Mouse (Mus musculus) intestine, postnatal 0 days (tissue): ENCODE results near the gene Csrnp3. TPM values are rescaled to one million over a fixed set of nuclear protein-coding genes. Genes with fewer than 3 reads are reported as not detected.

Experiments
- ATAC-seq: fragments of 200-750 bp; cut with Nextera tagmentation; 2 replicates; pipeline ENCODE4 v1.8.0; 2017; ENCODE audit warnings: mild to moderate bottlenecking, moderate TSS enrichment, moderate library complexity
- H3K27ac ChIP-seq: fragments of 300-500 bp; sonication (generic); 2 replicates; pipeline ENCODE4 v1.5.1; 2014; ENCODE audit warnings: mild to moderate bottlenecking, low read depth, low read length, moderate library complexity
- H3K27me3 ChIP-seq: fragments of 300-500 bp; sonication (generic); replicated peaks from 2 replicates; pipeline ENCODE4 v1.6.1; 2014; ENCODE audit warnings: low read length, mixed read lengths; ENCODE audit not compliant: control insufficient read depth, insufficient read depth
- H3K36me3 ChIP-seq: fragments of 300-500 bp; sonication (generic); 2 replicates; pipeline ENCODE4 v1.6.1; 2014; ENCODE audit warnings: mild to moderate bottlenecking, moderate library complexity; ENCODE audit not compliant: control insufficient read depth, insufficient read depth
- H3K4me1 ChIP-seq: fragments of 300-500 bp; sonication (generic); replicated peaks from 2 replicates; pipeline ENCODE4 v1.6.1; 2014; ENCODE audit warnings: antibody characterized with exemption, low read length, mixed read lengths; ENCODE audit not compliant: control insufficient read depth, insufficient read depth
- H3K4me2 ChIP-seq: fragments of 300-500 bp; sonication (generic); replicated peaks from 2 replicates; pipeline ENCODE4 v1.6.1; 2014; ENCODE audit warnings: low read depth, mild to moderate bottlenecking, moderate library complexity
- H3K4me3 ChIP-seq: fragments of 300-500 bp; sonication (generic); 2 replicates; pipeline ENCODE4 v1.5.1; 2014; ENCODE audit warnings: low read depth, low read length
- H3K9ac ChIP-seq: fragments of 300-500 bp; sonication (generic); 2 replicates; pipeline ENCODE4 v1.6.1; 2014; ENCODE audit warnings: mild to moderate bottlenecking, low read depth, low read length
- H3K9me3 ChIP-seq: fragments of 300-500 bp; sonication (generic); 2 replicates; pipeline ENCODE4 v1.6.1; 2016; ENCODE audit warnings: mixed run types; ENCODE audit not compliant: control insufficient read depth
- CTCF ChIP-seq: sonication (generic); IDR thresholded peaks from 2 replicates; pipeline ENCODE4 v1.5.1; 2016; ENCODE audit warnings: low read depth, mild to moderate bottlenecking, control low read depth, antibody characterized with exemption, moderate library complexity
- WGBS: fragments of 180-500 bp; shearing (Covaris S2); extraction: QIAGEN DNeasy Blood & Tissue Kit; methylation state at CpG from one replicate; pipeline ENCODE4 v1.1.7; 2014; 5-methylcytosine and 5-hydroxymethylcytosine counted together
- polyA plus RNA-seq: library from polyadenylated mRNA; unstranded; fragments of >200 nt; fragmentation: Nextera tagmentation; extraction: Ambion mirVana; gene quantifications from 2 replicates; pipeline ENCODE4 v1.2.1, GENCODE M21; 2015

Csrnp3 gene
- polyA plus RNA-seq, 1 experiment from 2014 or later: 0.76 TPM

- TF ChIP-seq CTCF: no peak
- H3K9ac ChIP-seq: no peak overlapping the region
- H3K4me3 ChIP-seq: no peak overlapping the region
- no peaks in the 10 kb centered on the region for H3K36me3 ChIP-seq
- ATAC-seq: no peak
- no peaks in the 10 kb centered on the region for H3K9me3 ChIP-seq
- H3K27me3 ChIP-seq: no peaks in the 10 kb centered on the region
- H3K4me1 ChIP-seq: no peaks in the 10 kb centered on the region
- no peak overlapping the region for H3K27ac ChIP-seq
- H3K4me2 ChIP-seq: no peak overlapping the region
- 60% methylated on average over 14 of the region's 14 CpGs for WGBS
These were observed 147.8 kb downstream of the Csrnp3 start for GRCm38 (mm10) chr2:65993371-65993770.

GRCm38 (mm10) chr2:65994886-65995468 is 149.4 kb downstream of the Csrnp3 start:
- ATAC-seq: no peak
- Histone ChIP-seq H3K27me3 (no peaks in the 10 kb centered on the region), H3K4me2 (no peak overlapping the region), H3K27ac (no peak overlapping the region), H3K36me3 (no peaks in the 10 kb centered on the region), H3K4me3 (no peak overlapping the region), H3K4me1 (no peaks in the 10 kb centered on the region), H3K9ac (no peak overlapping the region), H3K9me3 (no peaks in the 10 kb centered on the region)
- WGBS: 68% methylated on average over 13 of the region's 13 CpGs
- no peak for TF ChIP-seq CTCF

DNA sequence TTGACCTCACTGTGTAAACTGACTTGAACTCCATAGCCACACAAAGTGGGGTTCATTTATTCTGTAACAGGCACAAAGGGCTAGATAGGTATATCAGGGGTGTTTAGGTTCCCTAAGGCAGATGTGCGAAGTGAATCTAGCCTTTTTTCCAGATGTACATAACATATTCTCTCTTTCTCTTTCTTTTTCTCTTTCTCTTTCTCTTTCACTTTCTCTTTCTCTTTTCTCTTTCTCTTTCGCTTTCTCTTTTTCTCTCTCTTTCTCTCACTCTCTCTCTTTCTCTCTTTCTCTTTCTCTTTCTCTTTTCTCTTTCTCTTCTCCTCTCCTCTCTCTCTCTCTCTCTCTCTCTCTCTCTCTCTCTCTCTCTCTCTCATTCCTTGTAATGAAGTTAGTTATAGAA is 153.2 kb downstream of the Csrnp3 start:
- WGBS: 100% methylated on average over 2 of the region's 2 CpGs
- no peak for ATAC-seq
- H3K36me3 ChIP-seq: no peaks in the 10 kb centered on the region

DNA sequence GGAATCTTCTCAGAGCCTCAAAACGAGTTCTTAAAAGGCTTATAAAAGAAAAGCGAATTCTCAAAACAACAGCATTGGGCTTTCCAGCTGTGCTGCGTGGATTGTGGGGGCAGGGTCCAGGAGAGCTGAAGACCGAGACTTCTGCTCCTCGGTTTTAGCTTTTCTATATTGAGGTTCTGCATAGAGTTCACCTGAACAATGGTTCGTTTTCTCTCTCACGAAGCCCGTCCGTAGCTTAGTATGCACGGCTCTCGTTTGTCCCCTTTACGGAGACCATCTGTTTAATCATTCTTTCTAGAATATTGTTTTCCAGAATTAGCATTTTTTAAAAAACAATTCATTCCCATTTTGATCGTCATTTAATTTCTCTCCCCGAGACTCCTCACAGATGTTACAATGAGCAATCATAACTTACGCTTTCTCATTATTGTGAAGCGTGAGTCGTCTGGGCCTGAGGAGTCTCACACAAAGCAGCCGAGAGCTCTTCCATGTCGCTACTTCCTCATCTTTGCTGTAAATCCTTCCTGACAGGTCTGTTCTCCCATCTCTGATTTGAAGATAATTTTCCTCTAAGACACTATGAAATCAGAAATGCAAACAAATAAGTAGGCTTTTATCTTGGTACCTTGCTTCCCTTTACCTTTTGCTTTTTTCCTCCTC is 163.6 kb downstream of the Csrnp3 start:
- no peaks in the 10 kb centered on the region for H3K36me3 ChIP-seq
- WGBS: 88% methylated on average over 19 of the region's 19 CpGs

More for the DNA sequence above, 153.2 kb downstream of the Csrnp3 start:
- Histone ChIP-seq H3K9ac (no peak overlapping the region), H3K27me3 (no peaks in the 10 kb centered on the region), H3K9me3 (no peaks in the 10 kb centered on the region), H3K4me3 (no peak overlapping the region), H3K4me2 (no peak overlapping the region), H3K27ac (no peak overlapping the region), H3K4me1 (no peaks in the 10 kb centered on the region)
- TF ChIP-seq CTCF: no peak

GRCm38 (mm10) chr2:66009677-66010076 is 164.1 kb downstream of the Csrnp3 start:
- no peak overlapping the region for H3K27ac ChIP-seq
- no peak overlapping the region for H3K4me2 ChIP-seq
- H3K4me1 ChIP-seq: no peaks in the 10 kb centered on the region
- no peak for ATAC-seq
- no peak overlapping the region for H3K4me3 ChIP-seq
- H3K9ac ChIP-seq: no peak overlapping the region
- no peak for TF ChIP-seq CTCF
- H3K36me3 ChIP-seq: no peaks in the 10 kb centered on the region
- no peaks in the 10 kb centered on the region for H3K27me3 ChIP-seq
- 77% methylated on average over 2 of the region's 2 CpGs for WGBS
- no peaks in the 10 kb centered on the region for H3K9me3 ChIP-seq

More for the DNA sequence above, 163.6 kb downstream of the Csrnp3 start:
- TF ChIP-seq CTCF: no peak
- no peaks in the 10 kb centered on the region for H3K9me3 ChIP-seq
- H3K27ac ChIP-seq: no peak overlapping the region
- ATAC-seq: no peak
- no peaks in the 10 kb centered on the region for H3K4me1 ChIP-seq
- no peaks in the 10 kb centered on the region for H3K27me3 ChIP-seq
- H3K4me2 ChIP-seq: no peak overlapping the region
- no peak overlapping the region for H3K4me3 ChIP-seq
- H3K9ac ChIP-seq: no peak overlapping the region

- H3K4me2 ChIP-seq: no peak overlapping the region
- ATAC-seq: no peak
- WGBS: 81% methylated on average over 9 of the region's 9 CpGs
- H3K27me3 ChIP-seq: no peaks in the 10 kb centered on the region
- no peak for TF ChIP-seq CTCF
- no peaks in the 10 kb centered on the region for H3K4me1 ChIP-seq
- no peaks in the 10 kb centered on the region for H3K9me3 ChIP-seq
- H3K4me3 ChIP-seq: no peak overlapping the region
- no peaks in the 10 kb centered on the region for H3K36me3 ChIP-seq
- H3K27ac ChIP-seq: no peak overlapping the region
- H3K9ac ChIP-seq: no peak overlapping the region
These were observed 173.1 kb downstream of the Csrnp3 start for GRCm38 (mm10) chr2:66018711-66019110.
